Mouse (Mus musculus) heart, embryonic 11.5 days (tissue): ENCODE data around the gene Ttc16. TPM values are rescaled to one million over a fixed set of nuclear protein-coding genes. Genes with fewer than 3 reads are reported as not detected.

ENCODE experiments used
- ATAC-seq: fragments of 200-750 bp; cut with Nextera tagmentation; replicated peaks from 2 replicates; pipeline ENCODE4 v1.8.0; 2017; ENCODE audit warnings: moderate library complexity; ENCODE audit not compliant: insufficient number of reproducible peaks, low FRiP score, low TSS enrichment
- H3K27ac ChIP-seq: fragments of 300-500 bp; sonication (generic); 2 replicates; pipeline ENCODE4 v1.5.1; 2014; ENCODE audit warnings: mild to moderate bottlenecking, low read depth, low read length
- H3K27me3 ChIP-seq: fragments of 300-500 bp; sonication (generic); 2 replicates; pipeline ENCODE4 v1.6.1; 2014; ENCODE audit warnings: mild to moderate bottlenecking, low read length, mixed read lengths; ENCODE audit not compliant: control insufficient read depth, insufficient read depth
- H3K36me3 ChIP-seq: fragments of 300-500 bp; sonication (generic); 2 replicates; pipeline ENCODE4 v1.6.1; 2014; ENCODE audit warnings: mild to moderate bottlenecking, low read length, moderate library complexity, mixed read lengths; ENCODE audit not compliant: control insufficient read depth, insufficient read depth
- H3K4me1 ChIP-seq: fragments of 300-500 bp; sonication (generic); 2 replicates; pipeline ENCODE4 v1.6.1; 2014; ENCODE audit warnings: low read length; ENCODE audit not compliant: control insufficient read depth, insufficient read depth
- H3K4me2 ChIP-seq: fragments of 300-500 bp; sonication (generic); 2 replicates; pipeline ENCODE4 v1.6.1; 2014; ENCODE audit warnings: mild to moderate bottlenecking, moderate library complexity
- H3K4me3 ChIP-seq: fragments of 300-500 bp; sonication (generic); 2 replicates; pipeline ENCODE4 v1.5.1; 2014; ENCODE audit warnings: low read depth, low read length
- H3K9ac ChIP-seq: fragments of 300-500 bp; sonication (generic); 2 replicates; pipeline ENCODE4 v1.6.1; 2014; ENCODE audit warnings: mild to moderate bottlenecking, low read depth, low read length, moderate library complexity
- H3K9me3 ChIP-seq: fragments of 300-500 bp; sonication (generic); replicated peaks from 2 replicates; pipeline ENCODE4 v1.6.1; 2016; ENCODE audit warnings: low read length; ENCODE audit not compliant: control insufficient read depth
- WGBS: fragments of 180-500 bp; shearing (Covaris S2); extraction: QIAGEN DNeasy Blood & Tissue Kit; methylation state at CpG from one replicate; pipeline ENCODE4 v1.1.7; 2014; ENCODE audit not compliant: insufficient replicate concordance; 5-methylcytosine and 5-hydroxymethylcytosine counted together
- polyA plus RNA-seq: library from polyadenylated mRNA; unstranded; fragments of >200 nt; fragmentation: Nextera tagmentation; extraction: Ambion mirVana; gene quantifications from 2 replicates; pipeline ENCODE4 v1.2.1, GENCODE M21; 2014

Ttc16 gene
- polyA plus RNA-seq, 1 experiment from 2014 or later: 0.27 TPM

GRCm38 (mm10) chr2:32759001-32759400, 16.4 kb downstream of the Ttc16 start:
- H3K9ac ChIP-seq: no peak overlapping the region
- WGBS: 68% methylated on average over 2 of the region's 2 CpGs

GRCm38 (mm10) chr2:32758503-32758902, 16.9 kb downstream of the Ttc16 start:
- H3K4me3 ChIP-seq: no peak overlapping the region
- 0 out of 2 replicates have a peak, but pooled peaks cover 2% of the 10 kb centered on the region for H3K4me1 ChIP-seq
- H3K9ac ChIP-seq: peak overlapping the region; percentile 12; the same call in 1 of the 2 replicates
- H3K4me2 ChIP-seq: no peak overlapping the region
- no peak overlapping the region for H3K27ac ChIP-seq
- ATAC-seq: no peak
- H3K36me3 ChIP-seq: peaks cover 14% of the 10 kb centered on the region; the same call in 1 of the 2 replicates
- H3K27me3 ChIP-seq: no peaks in the 10 kb centered on the region
- H3K9me3 ChIP-seq: no peaks in the 10 kb centered on the region
- WGBS: 63% methylated on average over 8 of the region's 8 CpGs

More at GRCm38 (mm10) chr2:32759001-32759400, 16.4 kb downstream of the Ttc16 start:
- H3K27ac ChIP-seq: no peak overlapping the region
- H3K4me1 ChIP-seq: 0 out of 2 replicates have a peak, but pooled peaks cover 2% of the 10 kb centered on the region
- H3K27me3 ChIP-seq: no peaks in the 10 kb centered on the region
- H3K36me3 ChIP-seq: peaks cover 13% of the 10 kb centered on the region; the same call in 1 of the 2 replicates
- H3K4me3 ChIP-seq: no peak overlapping the region
- H3K9me3 ChIP-seq: no peaks in the 10 kb centered on the region
- H3K4me2 ChIP-seq: no peak overlapping the region
- ATAC-seq: no peak

- Histone ChIP-seq H3K36me3 (peaks cover 16% of the 10 kb centered on the region; the same call in 1 of the 2 replicates), H3K9me3 (no peaks in the 10 kb centered on the region), H3K27ac (peak within 1 kb of the TSS; percentile 83), H3K9ac (peak within 1 kb of the TSS; percentile 85), H3K4me3 (peak within 1 kb of the TSS; percentile 69), H3K4me1 (0 out of 2 replicates have a peak, but pooled peaks cover 2% of the 10 kb centered on the region), H3K27me3 (no peaks in the 10 kb centered on the region), H3K4me2 (peak within 1 kb of the TSS; percentile 67)
- peak; percentile 92 for ATAC-seq
- WGBS: under 1% methylated on average over 65 of the region's 66 CpGs
Observed at GRCm38 (mm10) chr2:32757056-32757845, 18.2 kb downstream of the Ttc16 start, which contains the start of gene Tor2a. Gene Tor2a (plus strand): TSS chr2:32757234.

- H3K4me2 ChIP-seq: no peak overlapping the region
- H3K4me1 ChIP-seq: 0 out of 2 replicates have a peak, but pooled peaks cover 2% of the 10 kb centered on the region
- no peak overlapping the region for H3K27ac ChIP-seq
- 36% methylated on average over 6 of the region's 6 CpGs for WGBS
- H3K9ac ChIP-seq: no peak overlapping the region
- H3K27me3 ChIP-seq: no peaks in the 10 kb centered on the region
- ATAC-seq: no peak
- H3K9me3 ChIP-seq: no peaks in the 10 kb centered on the region
- peaks cover 14% of the 10 kb centered on the region; the same call in 1 of the 2 replicates for H3K36me3 ChIP-seq
- no peak overlapping the region for H3K4me3 ChIP-seq
Observed at GRCm38 (mm10) chr2:32756674-32757055, 18.8 kb downstream of the Ttc16 start.

- Histone ChIP-seq H3K27me3 (no peaks in the 10 kb centered on the region), H3K9ac (no peak overlapping the region), H3K27ac (no peak overlapping the region), H3K9me3 (no peaks in the 10 kb centered on the region), H3K4me3 (no peak overlapping the region), H3K4me1 (peaks cover 5% of the 10 kb centered on the region), H3K4me2 (peak overlapping the region; percentile 63; the same call in 1 of the 2 replicates), H3K36me3 (peaks cover 4% of the 10 kb centered on the region; the same call in 1 of the 2 replicates)
- no peak for ATAC-seq
- WGBS: 71% methylated on average over 10 of the region's 10 CpGs
Observed at GRCm38 (mm10) chr2:32752181-32752580, 23.3 kb downstream of the Ttc16 start.

GRCm38 (mm10) chr2:32751665-32752033, 23.8 kb downstream of the Ttc16 start:
- no peaks in the 10 kb centered on the region for H3K27me3 ChIP-seq
- 0 out of 2 replicates have a peak overlapping the region, but pooled peaks have one; percentile 15 for H3K27ac ChIP-seq
- peaks cover 5% of the 10 kb centered on the region for H3K4me1 ChIP-seq
- H3K4me2 ChIP-seq: peak overlapping the region; percentile 63
- no peak for ATAC-seq
- 43% methylated on average over 8 of the region's 10 CpGs for WGBS
- no peaks in the 10 kb centered on the region for H3K9me3 ChIP-seq
- peak overlapping the region; percentile 63 for H3K9ac ChIP-seq
- peaks cover 4% of the 10 kb centered on the region; the same call in 1 of the 2 replicates for H3K36me3 ChIP-seq
- peak overlapping the region; percentile 42 for H3K4me3 ChIP-seq

- peak overlapping the region; percentile 42 for H3K4me3 ChIP-seq
- H3K9me3 ChIP-seq: no peaks in the 10 kb centered on the region
- no peaks in the 10 kb centered on the region for H3K27me3 ChIP-seq
- 17% methylated on average over 31 of the region's 31 CpGs for WGBS
- ATAC-seq: peak; percentile 78
- H3K27ac ChIP-seq: 0 out of 2 replicates have a peak overlapping the region, but pooled peaks have one; percentile 15
- peak overlapping the region; percentile 63 for H3K4me2 ChIP-seq
- H3K36me3 ChIP-seq: peaks cover 6% of the 10 kb centered on the region
- H3K4me1 ChIP-seq: peaks cover 5% of the 10 kb centered on the region
- peak overlapping the region; percentile 63 for H3K9ac ChIP-seq
Observed at GRCm38 (mm10) chr2:32750887-32751664, 24.4 kb downstream of the Ttc16 start.

GRCm38 (mm10) chr2:32750199-32750598, 25.2 kb downstream of the Ttc16 start:
- Histone ChIP-seq H3K4me1 (peaks cover 5% of the 10 kb centered on the region), H3K4me3 (no peak overlapping the region), H3K4me2 (no peak overlapping the region), H3K27me3 (no peaks in the 10 kb centered on the region), H3K36me3 (peaks cover 8% of the 10 kb centered on the region), H3K27ac (no peak overlapping the region), H3K9me3 (no peaks in the 10 kb centered on the region), H3K9ac (no peak overlapping the region)
- 65% methylated on average over 7 of the region's 7 CpGs for WGBS
- no peak for ATAC-seq
